Mouse (Mus musculus) embryonic fibroblast, embryonic 13.5 days (primary cell): ENCODE data around the gene Agps.
A peak's percentile ranks its signal among the peaks of the same experiment; 100 is the strongest.

Experiments
- CTCF ChIP-seq: IDR thresholded peaks from 2 replicates; pipeline ENCODE4 v1.5.1; 2011; ENCODE audit warnings: mild to moderate bottlenecking, control low read depth, low read length, moderate library complexity, borderline replicate concordance; ENCODE audit not compliant: insufficient read depth
- POLR2A ChIP-seq: IDR thresholded peaks from 2 replicates; pipeline ENCODE4 v1.6.1; 2011; ENCODE audit warnings: low read depth, mild to moderate bottlenecking, control low read depth, low read length, moderate library complexity

DNA sequence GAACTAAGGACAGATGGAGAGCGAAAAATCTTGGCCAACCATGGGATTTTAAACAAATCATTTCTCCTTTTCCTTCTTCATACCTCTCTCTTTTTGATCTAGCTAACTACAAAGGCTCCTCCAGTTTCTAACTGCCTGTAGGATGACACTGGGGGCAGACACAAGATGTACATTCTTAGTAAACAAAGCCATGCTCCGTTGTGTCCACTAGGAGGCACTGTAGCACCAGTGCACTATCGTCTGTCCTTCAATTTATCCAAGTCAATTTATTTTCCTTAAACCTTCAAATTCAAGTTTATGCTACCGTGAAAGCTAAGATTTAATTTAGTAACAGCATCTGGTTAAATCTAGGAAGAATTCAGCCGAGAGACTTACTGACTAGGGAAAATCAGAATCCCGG, 45.9 kb upstream of the Agps start:
- TF ChIP-seq CTCF (peak; percentile 68; the same call in 1 of the 2 replicates), POLR2A (no peak)
